10 mouse cellular contexts compared by ENCODE assay signal in genomic region chrX:152366418-152366817, GRCm38 (mm10). TPM values are rescaled to one million over a fixed set of nuclear protein-coding genes. Genes with fewer than 3 reads are reported as not detected.
A peak's percentile ranks its signal among the peaks of the same experiment; 100 is the strongest.
DNase-seq lines count a peak whose midpoint lies in the region; ATAC-seq and TF ChIP-seq lines count a peak whose summit lies in the region.
"Had no signal": no experiment of that assay in that cellular context is flagged by ENCODE, and none has a peak within 500 bp of the region (broad histone marks: within the 10 kb centered on the region; RNA-seq: fewer than 3 reads in every experiment).

No protein-coding gene starts in this region.

- no peak overlapping the region for H3K4me3 ChIP-seq in hindbrain, embryonic 12.5 days
- peak overlapping the region; percentile 56; the same call in 1 of the 2 replicates for H3K4me3 ChIP-seq in midbrain, postnatal 0 days (ENCODE audit: low read depth, low read length)
- no peak overlapping the region for H3K4me3 ChIP-seq in kidney, embryonic 14.5 days (ENCODE audit: low read length)

- H3K36me3 ChIP-seq in hindbrain, embryonic 12.5 days, result no peaks in the 10 kb centered on the region
- no peaks in the 10 kb centered on the region for H3K36me3 ChIP-seq in midbrain, postnatal 0 days (ENCODE audit: insufficient read depth, low read length)
- no peaks in the 10 kb centered on the region for H3K36me3 ChIP-seq in kidney, embryonic 14.5 days (ENCODE audit: control insufficient read depth, insufficient read depth, low read length)

- H3K9me3 ChIP-seq in hindbrain, embryonic 12.5 days (replicated peaks), result no peaks in the 10 kb centered on the region
- no peaks in the 10 kb centered on the region for H3K9me3 ChIP-seq in midbrain, postnatal 0 days (ENCODE audit: low read length)
- no peaks in the 10 kb centered on the region for H3K9me3 ChIP-seq in kidney, embryonic 14.5 days (ENCODE audit: control insufficient read depth, low read length)

- no peak overlapping the region for H3K27ac ChIP-seq in hindbrain, embryonic 12.5 days
- H3K27ac ChIP-seq in midbrain, postnatal 0 days (ENCODE audit: low read depth, low read length), result no peak overlapping the region
- no peak overlapping the region for H3K27ac ChIP-seq in kidney, embryonic 14.5 days (ENCODE audit: low read depth, low read length)

- peaks cover 18% of the 10 kb centered on the region for H3K4me1 ChIP-seq in hindbrain, embryonic 12.5 days
- no peaks in the 10 kb centered on the region; the same call in 1 of the 2 replicates for H3K4me1 ChIP-seq in midbrain, postnatal 0 days (ENCODE audit: insufficient read depth, low read length)
- peaks cover 4% of the 10 kb centered on the region; the same call in 1 of the 2 replicates for H3K4me1 ChIP-seq in kidney, embryonic 14.5 days (ENCODE audit: control insufficient read depth, insufficient read depth, low read length)

- WGBS in hindbrain, embryonic 12.5 days, result 75% methylated on average over 2 of the region's 2 CpGs
- WGBS in midbrain, postnatal 0 days, result 62% methylated on average over 2 of the region's 2 CpGs
- WGBS in kidney, embryonic 14.5 days, result 56% methylated on average over 2 of the region's 2 CpGs

- H3K9ac ChIP-seq in hindbrain, embryonic 12.5 days, result no peak overlapping the region
- H3K9ac ChIP-seq in midbrain, postnatal 0 days (replicated peaks; ENCODE audit: low read length, poor library complexity, severe bottlenecking), result no peak overlapping the region; the same call in 1 of the 2 replicates
- H3K9ac ChIP-seq in kidney, embryonic 14.5 days (ENCODE audit: low read depth, low read length), result no peak overlapping the region

- H3K27me3 ChIP-seq in hindbrain, embryonic 12.5 days, result peaks cover 70% of the 10 kb centered on the region
- peaks cover 15% of the 10 kb centered on the region; the same call in 1 of the 2 replicates for H3K27me3 ChIP-seq in midbrain, postnatal 0 days (ENCODE audit: insufficient read depth, low read length)
- H3K27me3 ChIP-seq in kidney, embryonic 14.5 days (ENCODE audit: control insufficient read depth, insufficient read depth, low read length), result peaks cover 5% of the 10 kb centered on the region; the same call in 1 of the 2 replicates

- TF ChIP-seq CTCF in midbrain, postnatal 0 days (IDR thresholded peaks at IDR 0.05), result no peak

- peak overlapping the region; percentile 59 for H3K4me2 ChIP-seq in hindbrain, embryonic 12.5 days (replicated peaks)
- peak overlapping the region; percentile 57 for H3K4me2 ChIP-seq in midbrain, postnatal 0 days (ENCODE audit: low read depth, low read length, poor library complexity, severe bottlenecking)
- H3K4me2 ChIP-seq in kidney, embryonic 14.5 days (replicated peaks; ENCODE audit: low read depth, low read length), result no peak overlapping the region

- DNase-seq in layer of hippocampus, postnatal 14 days (ENCODE audit: low spot score in 2 of 2), result peak; percentile 21 to 32
- DNase-seq in layer of hippocampus, postnatal 25 days (ENCODE audit: extremely low spot score in 1 of 2, low spot score in 1 of 2), result no peak
- DNase-seq in cerebellum, adult 18-20 months, result peak; percentile 73 to 83
- DNase-seq in midbrain, postnatal 0 days (ENCODE audit: low spot score), result peak; percentile 42
- no peak for DNase-seq in adrenal gland, postnatal 14 days
- DNase-seq in spleen, adult 12 weeks (ENCODE audit: low spot score), result no peak
- DNase-seq: liver; right cerebral cortex, postnatal 4 days had no signal

- no peak for ATAC-seq in hindbrain, embryonic 12.5 days (ENCODE audit: low FRiP score)
- no peak for ATAC-seq in midbrain, postnatal 0 days (ENCODE audit: low FRiP score)
- no peak for ATAC-seq in kidney, embryonic 14.5 days (ENCODE audit: low FRiP score, low TSS enrichment)

RNA-seq across cellular contexts. Expression of gene Gpr173, which starts 2.1 kb away (rescaled TPM):
- total RNA-seq in layer of hippocampus, postnatal 14 days (2021), result 10 to 100 TPM; 19.1 to 21.3 TPM
- total RNA-seq in layer of hippocampus, postnatal 25 days (2021), result 10 to 100 TPM; 15.7 to 16.1 TPM
- polyA plus RNA-seq in hindbrain, embryonic 12.5 days (2016; fragmentation: Nextera tagmentation; extraction: Ambion mirVana), result 7.7 and 8.2 TPM in 2 replicates
- 32.1 and 33.3 TPM in 2 replicates for total RNA-seq in midbrain, postnatal 0 days (2014; rRNA removed)
- 6.8 and 7.2 TPM in 2 replicates for polyA plus RNA-seq in midbrain, postnatal 0 days (2015; fragmentation: Nextera tagmentation; extraction: Ambion mirVana)
- total RNA-seq in adrenal gland, postnatal 14 days (2021), result 2.7 and 3.1 TPM in 2 replicates
- 4.1 and 5.7 TPM in 2 replicates for polyA plus RNA-seq in kidney, embryonic 14.5 days (2014; fragmentation: Nextera tagmentation; extraction: Ambion mirVana)

RNA-seq across cellular contexts. Expression of gene Tspyl2, which starts 24.2 kb away (rescaled TPM):
- 10 to 100 TPM; 77.2 to 87.0 TPM for total RNA-seq in layer of hippocampus, postnatal 14 days (2021)
- total RNA-seq in layer of hippocampus, postnatal 25 days (2021), result 100 to 1,000 TPM in 1 of 2 experiments, 10 to 100 TPM in 1; 91.5 to 111 TPM
- polyA plus RNA-seq in hindbrain, embryonic 12.5 days (2016; fragmentation: Nextera tagmentation; extraction: Ambion mirVana), result 46.4 and 47.5 TPM in 2 replicates
- total RNA-seq in midbrain, postnatal 0 days (2014; rRNA removed), result 29.1 and 42.2 TPM in 2 replicates
- polyA plus RNA-seq in midbrain, postnatal 0 days (2015; fragmentation: Nextera tagmentation; extraction: Ambion mirVana), result 50.2 and 56.8 TPM in 2 replicates
- 29.5 and 32.1 TPM in 2 replicates for total RNA-seq in adrenal gland, postnatal 14 days (2021)
- polyA plus RNA-seq in kidney, embryonic 14.5 days (2014; fragmentation: Nextera tagmentation; extraction: Ambion mirVana), result 19.5 and 25.2 TPM in 2 replicates

RNA-seq across cellular contexts. Expression of gene Kantr, which starts 39.1 kb away (rescaled TPM):
- 10 to 100 TPM; 48.1 to 50.2 TPM for total RNA-seq in layer of hippocampus, postnatal 14 days (2021)
- 10 to 100 TPM; 42.2 to 52.4 TPM for total RNA-seq in layer of hippocampus, postnatal 25 days (2021)
- 21.3 and 22.2 TPM in 2 replicates for polyA plus RNA-seq in hindbrain, embryonic 12.5 days (2016; fragmentation: Nextera tagmentation; extraction: Ambion mirVana)
- 17.2 and 25.3 TPM in 2 replicates for total RNA-seq in midbrain, postnatal 0 days (2014; rRNA removed)
- 34.1 and 35.3 TPM in 2 replicates for polyA plus RNA-seq in midbrain, postnatal 0 days (2015; fragmentation: Nextera tagmentation; extraction: Ambion mirVana)
- total RNA-seq in adrenal gland, postnatal 14 days (2021), result 7.8 and 8.1 TPM in 2 replicates
- 20.5 and 22.0 TPM in 2 replicates for polyA plus RNA-seq in kidney, embryonic 14.5 days (2014; fragmentation: Nextera tagmentation; extraction: Ambion mirVana)

Comparison
In these comparisons a context has a peak if more than half of its experiments do, and no peak if none do; other contexts are left out.
1. DNase-seq: peak in layer of hippocampus, postnatal 14 days (2 of 2), cerebellum, adult 18-20 months (2 of 2) and midbrain, postnatal 0 days (single experiment); none in layer of hippocampus, postnatal 25 days (0 of 2), adrenal gland, postnatal 14 days (single experiment) and spleen, adult 12 weeks (single experiment).